Mouse (Mus musculus): ENCODE data around the gene Plcb3.

DNA sequence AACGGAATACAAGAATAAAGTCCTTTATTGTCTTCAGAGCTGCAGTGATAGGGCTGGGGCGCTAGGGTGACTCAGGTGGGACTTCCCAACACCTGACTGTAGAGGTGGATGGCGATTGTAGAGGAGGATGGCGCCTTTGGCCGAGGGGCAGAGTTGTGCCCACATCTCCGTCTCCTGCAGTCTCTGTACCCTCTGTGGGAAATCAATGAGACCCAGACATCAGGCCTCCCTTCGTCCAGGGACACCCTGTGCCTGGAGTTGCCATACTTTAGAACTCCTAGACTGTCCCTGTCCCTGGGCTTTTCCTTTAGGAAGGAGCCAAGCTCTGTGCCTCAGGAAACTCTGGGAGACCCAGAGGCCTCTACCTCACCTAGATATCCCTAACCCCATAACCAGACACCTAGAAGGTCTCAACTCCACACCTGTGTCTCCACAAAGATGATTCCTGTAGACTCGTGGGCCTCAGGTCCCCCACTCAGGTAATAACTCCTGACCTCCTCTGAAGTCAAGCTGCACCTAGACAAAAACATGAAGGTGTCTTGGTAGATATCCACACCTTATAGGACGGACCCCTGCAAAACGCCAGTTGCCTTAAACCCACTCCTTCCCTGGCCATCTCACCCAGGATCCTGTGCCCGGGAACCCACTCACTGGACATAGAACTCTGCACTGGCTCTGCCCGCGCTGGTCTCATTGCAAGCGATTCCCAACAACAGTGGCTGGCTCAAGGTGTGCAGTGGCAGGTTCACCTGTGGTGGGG is 16.9 kb upstream of the Plcb3 start:
- no peak for TF ChIP-seq POLR2A (IDR thresholded peaks at IDR 0.05; ENCODE audit: borderline replicate concordance, extremely low read depth, insufficient read depth, insufficient read length, poor library complexity, severe bottlenecking)
- TF ChIP-seq CTCF (IDR thresholded peaks at IDR 0.05; ENCODE audit: borderline replicate concordance, extremely low read depth, insufficient read depth, insufficient read length), result no peak
